Mouse (Mus musculus): ENCODE measurements around the gene Nr2c2. TPM values are rescaled to one million over a fixed set of nuclear protein-coding genes. Genes with fewer than 3 reads are reported as not detected.

Nr2c2 gene
- total and polyA plus RNA-seq, 3 experiments, result 12.2 to 14.3 (median 12.4) TPM

- Histone ChIP-seq H3K36me3 (replicated peaks in 1 of 2; ENCODE audit: control insufficient read depth in 1 of 2, insufficient read depth in 1 of 2, low read length in 1 of 2) (peaks cover 3 to 26% of the 10 kb centered on the region in 2 experiments), H3K79me2 (replicated peaks; ENCODE audit: control insufficient read depth, extremely low read depth, insufficient read depth, poor library complexity, severe bottlenecking) (peaks cover 20% of the 10 kb centered on the region), H3K4me3 (replicated peaks in 1 of 3; ENCODE audit: low read depth in 2 of 3, low read length in 2 of 3, poor library complexity in 1 of 3) (peak overlapping the region; percentile 92 to 99 (median 97)), H3K4me2 (ENCODE audit: insufficient read depth, low read depth, poor library complexity, severe bottlenecking) (peak overlapping the region; percentile 69), H3K9ac (ENCODE audit: insufficient read depth, low read depth) (peak overlapping the region; percentile 67), H3K4me1 (ENCODE audit: control insufficient read depth in 1 of 2, insufficient read depth in 2 of 2) (peaks cover 2 to 14% of the 10 kb centered on the region in 2 experiments; a peak in 2 of 4 replicates), H3K27me3 (replicated peaks) (peaks cover 12% of the 10 kb centered on the region), H3K27ac (ENCODE audit: insufficient read depth, low read depth) (peak overlapping the region; percentile 48), H3K9me3 (replicated peaks; ENCODE audit: low read length) (no peaks in the 10 kb centered on the region)
- in situ Hi-C loops (cut with MboI; ENCODE audit: low pct_ligation_motif_present, low pct_unique_long_range_greater_than_20kb, low sequenced_read_pairs) (no loop called here), dilution Hi-C loops (cut with MboI; ENCODE audit: extremely low pct_ligation_motif_present, extremely low pct_unique_long_range_greater_than_20kb, low sequenced_read_pairs) (no loop called here)
- peak; percentile 11 for DNase-seq (ENCODE audit: extremely low read depth)
- TF ChIP-seq MYC (IDR thresholded peaks at IDR 0.05; ENCODE audit: low read depth, low read length), result 0 out of 2 replicates have a peak, but pooled peaks have one; percentile 10
- no peak for TF ChIP-seq SMC3 (IDR thresholded peaks at IDR 0.05; ENCODE audit: low read depth, low read length)
These were observed 123.0 kb downstream of the Nr2c2 start for GRCm38 (mm10) chr6:92214055-92214772.

- H3K4me2 ChIP-seq (ENCODE audit: insufficient read depth, low read depth, poor library complexity, severe bottlenecking), result peak within 1 kb of the TSS; percentile 70
- dilution Hi-C loops (cut with MboI; ENCODE audit: extremely low pct_ligation_motif_present, extremely low pct_unique_long_range_greater_than_20kb, low sequenced_read_pairs), result no loop called here
- TF ChIP-seq JUN (IDR thresholded peaks at IDR 0.05; ENCODE audit: insufficient read depth, low read depth, low read length), result no peak
- no peak for TF ChIP-seq E2F4 (IDR thresholded peaks at IDR 0.05; ENCODE audit: insufficient replicate concordance, low read depth, low read length)
- no peak for TF ChIP-seq USF2 (conservative IDR thresholded peaks at IDR 0.05; ENCODE audit: low read depth, low read length)
- TF ChIP-seq KAT2A (IDR thresholded peaks at IDR 0.05; ENCODE audit: insufficient replicate concordance, low read length), result peak; percentile 89; the same call in 1 of the 2 replicates
- peak; percentile 84 for TF ChIP-seq SIN3A (IDR thresholded peaks at IDR 0.05; ENCODE audit: low read length)
- TF ChIP-seq TBP (conservative IDR thresholded peaks at IDR 0.05; ENCODE audit: low read depth, low read length), result peak; percentile 46; the same call in 1 of the 2 replicates
- TF ChIP-seq ZC3H11A (IDR thresholded peaks at IDR 0.05; ENCODE audit: low read depth, low read length), result no peak
- no peak for TF ChIP-seq ETS1 (conservative IDR thresholded peaks at IDR 0.05; ENCODE audit: low read depth, low read length)
- TF ChIP-seq USF1 (IDR thresholded peaks at IDR 0.05; ENCODE audit: low read depth, low read length), result no peak
- TF ChIP-seq MYC (IDR thresholded peaks at IDR 0.05; ENCODE audit: low read depth, low read length), result no peak
- no peak for TF ChIP-seq SMC3 (IDR thresholded peaks at IDR 0.05; ENCODE audit: low read depth, low read length)
- TF ChIP-seq RCOR1 (conservative IDR thresholded peaks at IDR 0.05; ENCODE audit: low read depth, low read length), result no peak
- peak; percentile 95 for TF ChIP-seq ELF1 (IDR thresholded peaks at IDR 0.05; ENCODE audit: low read depth, low read length)
- TF ChIP-seq CHD1 (IDR thresholded peaks at IDR 0.05; ENCODE audit: low read depth, low read length), result no peak
- peak; percentile 82 for TF ChIP-seq NELFE (IDR thresholded peaks at IDR 0.05; ENCODE audit: low read depth, low read length)
- TF ChIP-seq HCFC1 (IDR thresholded peaks at IDR 0.05; ENCODE audit: low read depth, low read length), result peak; percentile 96
- peak; percentile 73 for TF ChIP-seq MEF2A (IDR thresholded peaks at IDR 0.05; ENCODE audit: borderline replicate concordance, low read depth, low read length)
- TF ChIP-seq NRF1 (IDR thresholded peaks at IDR 0.05; ENCODE audit: low read depth, low read length), result peak; percentile 94
- peak in 1 of 2 experiments; percentile 13; a peak in 1 of 4 replicates for TF ChIP-seq CTCF (conservative IDR thresholded peaks at IDR 0.05 in 1 of 2, IDR thresholded peaks at IDR 0.05 in 1 of 2; ENCODE audit: low read depth in 2 of 2, low read length in 2 of 2)
- TF ChIP-seq MXI1 (IDR thresholded peaks at IDR 0.05; ENCODE audit: low read depth, low read length), result peak; percentile 67
- peak; percentile 79 for TF ChIP-seq MAX (IDR thresholded peaks at IDR 0.05; ENCODE audit: low read length)
- TF ChIP-seq ZMIZ1 (IDR thresholded peaks at IDR 0.05; ENCODE audit: low read depth, low read length), result peak; percentile 77; the same call in 1 of the 2 replicates
- TF ChIP-seq ZNF384 (IDR thresholded peaks at IDR 0.05; ENCODE audit: low read depth, low read length), result no peak
- TF ChIP-seq RAD21 (IDR thresholded peaks at IDR 0.05; ENCODE audit: low read depth, low read length), result no peak
- peak; percentile 85 for TF ChIP-seq TCF12 (IDR thresholded peaks at IDR 0.05; ENCODE audit: low read depth, low read length)
- TF ChIP-seq PAX5 (IDR thresholded peaks at IDR 0.05; ENCODE audit: low read length), result no peak
- TF ChIP-seq BHLHE40 (IDR thresholded peaks at IDR 0.05; ENCODE audit: low read depth, low read length), result peak; percentile 28; the same call in 1 of the 2 replicates
- TF ChIP-seq GABPA (IDR thresholded peaks at IDR 0.05; ENCODE audit: insufficient replicate concordance, low read depth, low read length), result peak; percentile 53; the same call in 1 of the 2 replicates
- no peak for TF ChIP-seq MAFK (IDR thresholded peaks at IDR 0.05; ENCODE audit: insufficient replicate concordance, low read length)
These were observed 123.7 kb downstream of the Nr2c2 start, which contains the start of gene Rbsn for GRCm38 (mm10) chr6:92214773-92215449. Gene Rbsn (minus strand): TSS chr6:92214925.

More at GRCm38 (mm10) chr6:92214773-92215449, 123.7 kb downstream of the Nr2c2 start, which contains the start of gene Rbsn:
- no peaks in the 10 kb centered on the region for H3K9me3 ChIP-seq (replicated peaks; ENCODE audit: low read length)
- H3K9ac ChIP-seq (ENCODE audit: insufficient read depth, low read depth), result peak within 1 kb of the TSS; percentile 67
- peak within 1 kb of the TSS; percentile 92 to 99 (median 97) for H3K4me3 ChIP-seq (replicated peaks in 1 of 3; ENCODE audit: low read depth in 2 of 3, low read length in 2 of 3, poor library complexity in 1 of 3)
- peaks cover 14% of the 10 kb centered on the region for H3K27me3 ChIP-seq (replicated peaks)
- H3K36me3 ChIP-seq (replicated peaks in 1 of 2; ENCODE audit: control insufficient read depth in 1 of 2, insufficient read depth in 1 of 2, low read length in 1 of 2), result peaks cover 0 to 19% of the 10 kb centered on the region in 2 experiments
- H3K4me1 ChIP-seq (ENCODE audit: control insufficient read depth in 1 of 2, insufficient read depth in 2 of 2), result peaks cover 2 to 14% of the 10 kb centered on the region in 2 experiments; a peak in 2 of 4 replicates
- peak within 1 kb of the TSS; percentile 48 for H3K27ac ChIP-seq (ENCODE audit: insufficient read depth, low read depth)
- DNase-seq (ENCODE audit: extremely low read depth), result peak; percentile 92
- H3K79me2 ChIP-seq (replicated peaks; ENCODE audit: control insufficient read depth, extremely low read depth, insufficient read depth, poor library complexity, severe bottlenecking), result peaks cover 20% of the 10 kb centered on the region
- in situ Hi-C loops (cut with MboI; ENCODE audit: low pct_ligation_motif_present, low pct_unique_long_range_greater_than_20kb, low sequenced_read_pairs), result no loop called here
